Mouse (Mus musculus): ENCODE data around the gene Gdpd2. TPM values are rescaled to one million over a fixed set of nuclear protein-coding genes. Genes with fewer than 3 reads are reported as not detected.

The Gdpd2 gene
- polyA plus RNA-seq (2014; fragmentation: Nextera tagmentation; extraction: Ambion mirVana) = 6.4 and 6.5 TPM in 2 replicates

DNA sequence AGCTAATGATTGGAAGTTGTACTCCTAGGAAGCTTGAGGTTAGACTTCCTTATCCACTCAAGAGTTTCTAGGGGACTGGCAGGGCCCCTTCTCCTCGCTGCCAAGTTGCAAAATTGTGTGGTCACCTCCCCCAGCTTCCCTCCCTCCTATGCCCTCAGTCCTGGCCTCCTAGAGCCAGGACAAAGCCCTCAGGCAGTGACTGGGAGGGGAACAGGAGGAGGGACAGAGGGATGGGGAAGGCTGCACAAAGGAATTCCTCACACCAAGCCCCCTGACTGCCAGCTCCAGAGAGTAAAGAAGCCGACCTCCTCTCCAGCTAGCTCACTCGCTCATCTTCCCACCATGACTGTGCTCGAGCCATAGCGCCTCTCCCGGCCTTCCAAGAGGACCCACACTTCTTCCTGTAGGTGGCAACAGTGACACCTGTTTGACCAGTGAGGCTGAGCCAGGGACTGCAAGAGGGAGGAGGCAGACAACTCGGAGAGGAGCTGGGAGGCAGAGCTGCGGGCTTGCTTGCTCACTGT is at the start of gene Gdpd2:
Gene Gdpd2 (plus strand): TSS at position 209 of the 524 bp plus-strand sequence.
- peak; percentile 72 for DNase-seq (ENCODE audit: low spot score)
- 27% methylated on average over 8 of the region's 8 CpGs for WGBS
- Histone ChIP-seq H3K9me3 (ENCODE audit: control insufficient read depth, low read length) (no peaks in the 10 kb centered on the region), H3K4me3 (ENCODE audit: low read depth, low read length) (peak within 1 kb of the TSS; percentile 13; the same call in 1 of the 2 replicates), H3K27ac (ENCODE audit: low read depth, low read length) (peak within 1 kb of the TSS; percentile 50; the same call in 1 of the 2 replicates), H3K36me3 (ENCODE audit: control insufficient read depth, insufficient read depth, low read length) (no peaks in the 10 kb centered on the region), H3K9ac (ENCODE audit: low read length) (peak within 1 kb of the TSS; percentile 23), H3K27me3 (ENCODE audit: control insufficient read depth, insufficient read depth, low read length) (no peaks in the 10 kb centered on the region), H3K4me2 (ENCODE audit: low read depth, low read length, severe bottlenecking) (peak within 1 kb of the TSS; percentile 29), H3K4me1 (replicated peaks; ENCODE audit: control insufficient read depth, insufficient read depth, low read length) (peaks cover 2% of the 10 kb centered on the region; the same call in 1 of the 2 replicates)
- peak; percentile 78 for ATAC-seq (replicated peaks; ENCODE audit: low FRiP score)

- H3K27ac ChIP-seq (ENCODE audit: low read depth, low read length) = no peak overlapping the region
- ATAC-seq (replicated peaks; ENCODE audit: low FRiP score) = no peak
- no peak overlapping the region for H3K4me2 ChIP-seq (ENCODE audit: low read depth, low read length, severe bottlenecking)
- H3K4me3 ChIP-seq (ENCODE audit: low read depth, low read length) = no peak overlapping the region
- 65% methylated on average over 3 of the region's 3 CpGs for WGBS
- no peak for DNase-seq (ENCODE audit: low spot score)
- no peaks in the 10 kb centered on the region for H3K9me3 ChIP-seq (ENCODE audit: control insufficient read depth, low read length)
- no peaks in the 10 kb centered on the region; the same call in 1 of the 2 replicates for H3K27me3 ChIP-seq (ENCODE audit: control insufficient read depth, insufficient read depth, low read length)
- no peaks in the 10 kb centered on the region for H3K4me1 ChIP-seq (replicated peaks; ENCODE audit: control insufficient read depth, insufficient read depth, low read length)
- H3K9ac ChIP-seq (ENCODE audit: low read length) = no peak overlapping the region
- H3K36me3 ChIP-seq (ENCODE audit: control insufficient read depth, insufficient read depth, low read length) = no peaks in the 10 kb centered on the region
Observed at GRCm38 (mm10) chrX:100686527-100686926, 43.1 kb upstream of the Gdpd2 start.

DNA sequence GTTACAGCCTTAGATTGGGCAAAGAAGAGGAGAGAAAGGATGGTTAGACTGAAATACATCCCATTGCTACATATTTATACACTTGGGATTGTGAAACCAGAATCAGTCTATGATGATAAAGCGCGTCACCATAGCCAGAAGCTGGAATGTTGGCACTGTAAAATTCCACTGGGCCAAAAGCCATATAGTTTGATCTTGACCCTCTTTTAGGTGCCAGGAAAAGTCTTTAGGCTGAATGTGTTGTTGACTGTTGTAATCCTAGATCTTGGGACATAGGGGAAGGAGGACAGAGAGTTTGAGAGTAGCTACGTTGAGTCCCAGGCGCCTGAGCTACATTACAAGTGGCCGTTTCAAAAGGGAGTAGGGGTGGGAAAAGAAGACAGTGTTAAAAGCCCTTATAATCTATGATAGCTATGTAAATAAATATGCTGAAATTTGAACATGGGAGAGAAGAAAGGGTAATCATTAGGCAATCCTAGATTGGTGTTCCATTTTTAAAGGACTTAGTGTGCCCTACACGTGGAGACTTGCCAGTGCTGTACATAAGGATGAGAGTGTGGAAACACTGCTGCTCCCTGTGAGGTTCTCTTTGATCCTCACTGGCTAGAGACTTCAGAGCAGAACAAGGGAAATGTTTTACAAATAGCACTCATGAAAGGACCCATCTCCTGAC is 42.2 kb upstream of the Gdpd2 start:
- Histone ChIP-seq H3K9me3 (ENCODE audit: control insufficient read depth, low read length) (no peaks in the 10 kb centered on the region), H3K4me1 (replicated peaks; ENCODE audit: control insufficient read depth, insufficient read depth, low read length) (no peaks in the 10 kb centered on the region), H3K4me2 (ENCODE audit: low read depth, low read length, severe bottlenecking) (no peak overlapping the region), H3K36me3 (ENCODE audit: control insufficient read depth, insufficient read depth, low read length) (no peaks in the 10 kb centered on the region), H3K9ac (ENCODE audit: low read length) (no peak overlapping the region), H3K27me3 (ENCODE audit: control insufficient read depth, insufficient read depth, low read length) (no peaks in the 10 kb centered on the region; the same call in 1 of the 2 replicates), H3K4me3 (ENCODE audit: low read depth, low read length) (no peak overlapping the region), H3K27ac (ENCODE audit: low read depth, low read length) (no peak overlapping the region)
- ATAC-seq (replicated peaks; ENCODE audit: low FRiP score) = no peak
- 85% methylated on average over 6 of the region's 6 CpGs for WGBS
- no peak for DNase-seq (ENCODE audit: low spot score)

GRCm38 (mm10) chrX:100688033-100688370 is 41.7 kb upstream of the Gdpd2 start:
- no peak overlapping the region for H3K9ac ChIP-seq (ENCODE audit: low read length)
- H3K27ac ChIP-seq (ENCODE audit: low read depth, low read length) = no peak overlapping the region
- H3K9me3 ChIP-seq (ENCODE audit: control insufficient read depth, low read length) = no peaks in the 10 kb centered on the region
- H3K36me3 ChIP-seq (ENCODE audit: control insufficient read depth, insufficient read depth, low read length) = no peaks in the 10 kb centered on the region
- no peak overlapping the region for H3K4me3 ChIP-seq (ENCODE audit: low read depth, low read length)
- 83% methylated on average over 5 of the region's 5 CpGs for WGBS
- DNase-seq (ENCODE audit: low spot score) = no peak
- H3K27me3 ChIP-seq (ENCODE audit: control insufficient read depth, insufficient read depth, low read length) = no peaks in the 10 kb centered on the region; the same call in 1 of the 2 replicates
- no peak overlapping the region for H3K4me2 ChIP-seq (ENCODE audit: low read depth, low read length, severe bottlenecking)
- no peak for ATAC-seq (replicated peaks; ENCODE audit: low FRiP score)
- H3K4me1 ChIP-seq (replicated peaks; ENCODE audit: control insufficient read depth, insufficient read depth, low read length) = no peaks in the 10 kb centered on the region

GRCm38 (mm10) chrX:100696776-100697175 is 32.9 kb upstream of the Gdpd2 start:
- Histone ChIP-seq H3K36me3 (ENCODE audit: control insufficient read depth, insufficient read depth, low read length) (no peaks in the 10 kb centered on the region), H3K27ac (ENCODE audit: low read depth, low read length) (no peak overlapping the region), H3K9me3 (ENCODE audit: control insufficient read depth, low read length) (no peaks in the 10 kb centered on the region), H3K4me2 (ENCODE audit: low read depth, low read length, severe bottlenecking) (no peak overlapping the region), H3K4me3 (ENCODE audit: low read depth, low read length) (no peak overlapping the region), H3K27me3 (ENCODE audit: control insufficient read depth, insufficient read depth, low read length) (no peaks in the 10 kb centered on the region; the same call in 1 of the 2 replicates), H3K4me1 (replicated peaks; ENCODE audit: control insufficient read depth, insufficient read depth, low read length) (no peaks in the 10 kb centered on the region), H3K9ac (ENCODE audit: low read length) (no peak overlapping the region)
- WGBS = 99% methylated on average over 4 of the region's 4 CpGs
- ATAC-seq (replicated peaks; ENCODE audit: low FRiP score) (no peak), DNase-seq (ENCODE audit: low spot score) (no peak)

DNA sequence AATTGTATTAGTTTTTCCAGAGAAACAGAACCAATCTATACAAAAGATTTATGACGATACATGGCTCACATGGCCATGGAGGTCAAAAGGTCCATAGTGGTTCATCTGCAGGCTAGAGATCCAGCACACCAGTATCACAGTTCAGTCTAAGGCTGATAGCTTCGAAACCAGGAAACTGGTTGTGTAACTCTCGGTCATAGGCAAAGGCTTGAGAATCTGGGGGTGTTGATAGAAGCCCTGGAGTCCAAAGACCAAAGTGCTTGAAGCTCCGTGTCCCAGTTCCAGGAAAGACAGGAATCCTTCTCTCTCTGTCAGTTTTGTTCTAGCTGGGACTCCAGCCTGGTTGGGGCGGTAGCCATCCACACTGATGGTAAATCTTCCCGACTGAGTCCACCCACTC is 21.6 kb upstream of the Gdpd2 start:
- no peak overlapping the region for H3K4me2 ChIP-seq (ENCODE audit: low read depth, low read length, severe bottlenecking)
- H3K9ac ChIP-seq (ENCODE audit: low read length) = no peak overlapping the region
- H3K36me3 ChIP-seq (ENCODE audit: control insufficient read depth, insufficient read depth, low read length) = no peaks in the 10 kb centered on the region
- H3K27ac ChIP-seq (ENCODE audit: low read depth, low read length) = no peak overlapping the region
- DNase-seq (ENCODE audit: low spot score) (no peak), ATAC-seq (replicated peaks; ENCODE audit: low FRiP score) (no peak)
- no peaks in the 10 kb centered on the region for H3K9me3 ChIP-seq (ENCODE audit: control insufficient read depth, low read length)
- no peak overlapping the region for H3K4me3 ChIP-seq (ENCODE audit: low read depth, low read length)
- H3K27me3 ChIP-seq (ENCODE audit: control insufficient read depth, insufficient read depth, low read length) = peaks cover 2% of the 10 kb centered on the region; the same call in 1 of the 2 replicates
- H3K4me1 ChIP-seq (replicated peaks; ENCODE audit: control insufficient read depth, insufficient read depth, low read length) = no peaks in the 10 kb centered on the region
- 93% methylated on average over 6 of the region's 6 CpGs for WGBS

DNA sequence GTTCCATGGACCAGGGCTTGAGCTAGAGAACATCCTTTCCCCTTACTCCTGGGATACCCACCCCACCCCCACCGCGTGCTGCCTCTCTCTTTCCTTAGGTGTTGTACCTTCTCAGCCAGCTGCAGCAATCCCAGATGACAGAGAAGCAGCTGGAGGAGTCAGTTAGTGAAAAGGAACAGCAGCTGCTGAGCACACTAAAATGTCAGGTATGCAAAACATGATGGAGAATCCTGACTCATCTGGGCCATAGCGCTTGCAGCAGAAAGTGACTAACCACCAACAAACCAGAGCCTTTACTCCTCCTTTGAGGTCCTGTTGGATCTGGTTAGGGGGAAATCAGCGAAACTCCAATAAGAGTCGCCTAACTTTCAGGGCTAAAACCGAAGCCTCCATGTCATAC is 13.5 kb upstream of the Gdpd2 start:
- H3K4me3 ChIP-seq (ENCODE audit: low read depth, low read length) = no peak overlapping the region
- WGBS = 97% methylated on average over 6 of the region's 6 CpGs
- no peak overlapping the region for H3K4me2 ChIP-seq (ENCODE audit: low read depth, low read length, severe bottlenecking)
- DNase-seq (ENCODE audit: low spot score) = no peak
- H3K9me3 ChIP-seq (ENCODE audit: control insufficient read depth, low read length) = no peaks in the 10 kb centered on the region
- no peaks in the 10 kb centered on the region for H3K4me1 ChIP-seq (replicated peaks; ENCODE audit: control insufficient read depth, insufficient read depth, low read length)
- no peaks in the 10 kb centered on the region; the same call in 1 of the 2 replicates for H3K36me3 ChIP-seq (ENCODE audit: control insufficient read depth, insufficient read depth, low read length)
- H3K27ac ChIP-seq (ENCODE audit: low read depth, low read length) = no peak overlapping the region
- H3K9ac ChIP-seq (ENCODE audit: low read length) = no peak overlapping the region
- peaks cover 3% of the 10 kb centered on the region; the same call in 1 of the 2 replicates for H3K27me3 ChIP-seq (ENCODE audit: control insufficient read depth, insufficient read depth, low read length)
- ATAC-seq (replicated peaks; ENCODE audit: low FRiP score) = no peak

DNA sequence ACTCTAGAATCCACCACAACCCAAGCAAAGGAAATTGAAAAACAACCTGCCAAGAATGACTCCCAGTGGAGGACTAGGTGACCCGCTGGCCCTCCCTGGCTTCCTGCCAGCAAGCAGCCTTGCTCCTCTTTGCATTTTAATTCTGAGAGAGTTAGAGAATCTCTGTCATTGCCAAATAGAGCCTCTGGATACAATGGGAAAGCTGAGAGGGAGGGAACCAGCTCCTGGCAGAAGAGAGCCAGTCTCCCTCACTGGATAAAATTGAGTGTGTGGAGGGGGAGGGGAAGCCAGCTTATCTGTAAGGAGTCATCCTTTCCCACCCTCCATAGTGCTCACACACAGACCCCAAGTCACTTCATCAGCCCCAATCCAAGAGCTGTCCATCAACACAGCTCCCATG is 726 bp upstream of the Gdpd2 start:
- H3K4me3 ChIP-seq (ENCODE audit: low read depth, low read length) = no peak overlapping the region
- ATAC-seq (replicated peaks; ENCODE audit: low FRiP score) (peak; percentile 56; the same call in 1 of the 2 replicates), DNase-seq (ENCODE audit: low spot score) (peak; percentile 57)
- peaks cover 2% of the 10 kb centered on the region; the same call in 1 of the 2 replicates for H3K4me1 ChIP-seq (replicated peaks; ENCODE audit: control insufficient read depth, insufficient read depth, low read length)
- no peaks in the 10 kb centered on the region for H3K36me3 ChIP-seq (ENCODE audit: control insufficient read depth, insufficient read depth, low read length)
- 0 out of 2 replicates have a peak overlapping the region, but pooled peaks have one; percentile 50 for H3K27ac ChIP-seq (ENCODE audit: low read depth, low read length)
- H3K27me3 ChIP-seq (ENCODE audit: control insufficient read depth, insufficient read depth, low read length) = 0 out of 2 replicates have a peak, but pooled peaks cover 2% of the 10 kb centered on the region
- H3K9me3 ChIP-seq (ENCODE audit: control insufficient read depth, low read length) = no peaks in the 10 kb centered on the region
- 25% methylated on average over 1 of the region's 1 CpGs for WGBS
- H3K4me2 ChIP-seq (ENCODE audit: low read depth, low read length, severe bottlenecking) = no peak overlapping the region
- H3K9ac ChIP-seq (ENCODE audit: low read length) = no peak overlapping the region

Measured in forebrain, embryonic 11.5 days (tissue).